Mouse (Mus musculus) MEL (cell line): ENCODE measurements around the gene Rasip1. TPM values are rescaled to one million over a fixed set of nuclear protein-coding genes. Genes with fewer than 3 reads are reported as not detected.

ENCODE experiments used
- DNase-seq: peaks from one replicate; pipeline ENCODE4 v3.0.0; 2011; ENCODE audit warnings: low read depth, low spot score
- H3K27ac ChIP-seq: 2 replicates; pipeline ENCODE4 v1.5.1; 2012; ENCODE audit warnings: low read depth, mild to moderate bottlenecking, control low read depth, low read length, moderate library complexity; ENCODE audit not compliant: control insufficient read depth
- H3K27me3 ChIP-seq, 2 experiments: fragments of 150-350 bp in 1 of 2; sonication (generic) in 1 of 2; 2 replicates each; pipeline ENCODE4 v1.6.1; 2012; ENCODE audit warnings: low read length in 2 of 2, mild to moderate bottlenecking in 2 of 2, improper control_type of control experiment in 1 of 2, moderate library complexity in 1 of 2; ENCODE audit not compliant: insufficient read depth in 2 of 2, control insufficient read depth in 1 of 2
- H3K36me3 ChIP-seq, 2 experiments: 2 replicates each; pipeline ENCODE4 v1.6.1; 2012 to 2014; ENCODE audit warnings: low read length in 2 of 2, improper control_type of control experiment in 1 of 2, inconsistent platforms in 1 of 2, mild to moderate bottlenecking in 1 of 2; ENCODE audit not compliant: insufficient read depth in 2 of 2, control insufficient read depth in 1 of 2
- H3K4me1 ChIP-seq, 2 experiments: fragments of 150-350 bp in 1 of 2; sonication (generic) in 1 of 2; 2 replicates each; pipeline ENCODE4 v1.6.1; 2012; ENCODE audit warnings: low read length in 2 of 2, improper control_type of control experiment in 1 of 2, mild to moderate bottlenecking in 1 of 2; ENCODE audit not compliant: insufficient read depth in 2 of 2, control insufficient read depth in 1 of 2
- H3K4me3 ChIP-seq, 2 experiments: fragments of 150-350 bp in 1 of 2; sonication (generic) in 1 of 2; 2 replicates each; pipeline ENCODE4 v1.5.1; 2012; ENCODE audit warnings: low read depth in 2 of 2, low read length in 2 of 2, mild to moderate bottlenecking in 2 of 2, moderate library complexity in 2 of 2, control low read depth in 1 of 2, improper control_type of control experiment in 1 of 2; ENCODE audit not compliant: control insufficient read depth in 1 of 2, insufficient read depth in 1 of 2
- H3K79me2 ChIP-seq: 2 replicates; pipeline ENCODE4 v1.6.1; 2012; ENCODE audit warnings: mild to moderate bottlenecking, low read length, moderate library complexity; ENCODE audit not compliant: control insufficient read depth, poor library complexity, insufficient read depth
- H3K9ac ChIP-seq: 2 replicates; pipeline ENCODE4 v1.6.1; 2012; ENCODE audit warnings: low read depth, mild to moderate bottlenecking, control low read depth, low read length, moderate library complexity; ENCODE audit not compliant: control insufficient read depth, poor library complexity, severe bottlenecking
- H3K9me3 ChIP-seq: fragments of 150-350 bp; sonication (generic); replicated peaks from 2 replicates; pipeline ENCODE4 v1.6.1; 2012; ENCODE audit warnings: mild to moderate bottlenecking, low read length, improper control_type of control experiment, moderate library complexity; ENCODE audit not compliant: insufficient read depth
- CHD1 ChIP-seq: IDR thresholded peaks from 2 replicates; pipeline ENCODE4 v1.6.1; 2012; ENCODE audit warnings: low read depth, mild to moderate bottlenecking, inconsistent platforms, low read length, improper control_type of control experiment
- CTCF ChIP-seq, 3 experiments: IDR thresholded peaks in 2 of 3; conservative IDR thresholded peaks in 1 of 3; 2 replicates each; pipeline ENCODE4 v1.5.1; 2011 to 2012; ENCODE audit warnings: low read length in 3 of 3, low read depth in 2 of 3, mild to moderate bottlenecking in 2 of 3, improper control_type of control experiment in 1 of 3, inconsistent platforms in 1 of 3, mixed read lengths in 1 of 3, moderate library complexity in 1 of 3; ENCODE audit not compliant: control insufficient read depth in 1 of 3, insufficient read depth in 1 of 3, poor library complexity in 1 of 3, severe bottlenecking in 1 of 3
- E2F4 ChIP-seq: IDR thresholded peaks from 2 replicates; pipeline ENCODE4 v1.6.1; 2011; ENCODE audit warnings: low read depth, low read length, improper control_type of control experiment, borderline replicate concordance
- EP300 ChIP-seq, 2 experiments: IDR thresholded peaks; 2 replicates each; pipeline ENCODE4 v1.6.1; 2011; ENCODE audit warnings: improper control_type of control experiment in 2 of 2, low read length in 2 of 2, low read depth in 1 of 2, mild to moderate bottlenecking in 1 of 2
- JUND ChIP-seq: IDR thresholded peaks from 2 replicates; pipeline ENCODE4 v1.6.1; 2011; ENCODE audit warnings: low read depth, mild to moderate bottlenecking, improper control_type of control experiment, low read length
- KAT2A ChIP-seq: conservative IDR thresholded peaks from 2 replicates; pipeline ENCODE4 v1.6.1; 2012; ENCODE audit warnings: low read depth, low read length, improper control_type of control experiment, inconsistent platforms
- MAZ ChIP-seq: IDR thresholded peaks from 2 replicates; pipeline ENCODE4 v1.6.1; 2012; ENCODE audit warnings: low read depth, mild to moderate bottlenecking, inconsistent platforms, low read length, improper control_type of control experiment
- MXI1 ChIP-seq: IDR thresholded peaks from 2 replicates; pipeline ENCODE4 v1.6.1; 2011; ENCODE audit warnings: mild to moderate bottlenecking, low read depth, low read length, improper control_type of control experiment
- MYB ChIP-seq: IDR thresholded peaks from 2 replicates; pipeline ENCODE4 v1.6.1; 2011; ENCODE audit warnings: mild to moderate bottlenecking, low read depth, low read length, improper control_type of control experiment
- MYC ChIP-seq: IDR thresholded peaks from 2 replicates; pipeline ENCODE4 v1.6.1; 2011; ENCODE audit warnings: low read depth, mild to moderate bottlenecking, low read length, improper control_type of control experiment, moderate library complexity
- NELFE ChIP-seq: IDR thresholded peaks from 2 replicates; pipeline ENCODE4 v1.6.1; 2011; ENCODE audit warnings: low read depth, low read length, improper control_type of control experiment
- POLR2A ChIP-seq, 2 experiments: IDR thresholded peaks; 2 replicates each; pipeline ENCODE4 v1.6.1; 2011 to 2012; ENCODE audit warnings: low read length in 2 of 2, mild to moderate bottlenecking in 2 of 2, control low read depth in 1 of 2, improper control_type of control experiment in 1 of 2, low read depth in 1 of 2, moderate library complexity in 1 of 2; ENCODE audit not compliant: control insufficient read depth in 1 of 2, insufficient read depth in 1 of 2, poor library complexity in 1 of 2
- RAD21 ChIP-seq: IDR thresholded peaks from 2 replicates; pipeline ENCODE4 v1.6.1; 2011; ENCODE audit warnings: mild to moderate bottlenecking, low read depth, low read length, improper control_type of control experiment
- RCOR1 ChIP-seq: IDR thresholded peaks from 2 replicates; pipeline ENCODE4 v1.6.1; 2012; ENCODE audit warnings: low read depth, mild to moderate bottlenecking, inconsistent platforms, low read length, improper control_type of control experiment
- SMC3 ChIP-seq: IDR thresholded peaks from 2 replicates; pipeline ENCODE4 v1.6.1; 2011; ENCODE audit warnings: low read depth, low read length, improper control_type of control experiment
- TBP ChIP-seq: IDR thresholded peaks from 2 replicates; pipeline ENCODE4 v1.8.0; 2011; ENCODE audit warnings: low read depth, low read length, improper control_type of control experiment
- ZNF384 ChIP-seq: IDR thresholded peaks from 2 replicates; pipeline ENCODE4 v1.6.1; 2012; ENCODE audit warnings: low read depth, mild to moderate bottlenecking, inconsistent platforms, low read length, improper control_type of control experiment
- polyA plus RNA-seq, 2 experiments: library from polyadenylated mRNA; stranded (reverse) in 1 of 2; unstranded in 1 of 2; fragments of >175 nt in 1 of 2; fragments of >200 nt in 1 of 2; gene quantifications; 2 replicates each; pipeline versions ENCODE4 v1.2.1 to v1.2.4; 2012; ENCODE audit warnings: low replicate concordance in 2 of 2, low read depth in 1 of 2; ENCODE audit not compliant: insufficient read length in 2 of 2, insufficient read depth in 1 of 2, missing spikeins in 1 of 2
- total RNA-seq: library from RNA; depleted of rRNA; stranded (reverse); fragments of 300-350 nt; gene quantifications from 2 replicates; pipeline ENCODE4 v1.2.3, GENCODE M21; 2012

Gene Rasip1
- total and polyA plus RNA-seq, 3 experiments = 0.65 to 1.1 TPM; not detected in 1

DNA sequence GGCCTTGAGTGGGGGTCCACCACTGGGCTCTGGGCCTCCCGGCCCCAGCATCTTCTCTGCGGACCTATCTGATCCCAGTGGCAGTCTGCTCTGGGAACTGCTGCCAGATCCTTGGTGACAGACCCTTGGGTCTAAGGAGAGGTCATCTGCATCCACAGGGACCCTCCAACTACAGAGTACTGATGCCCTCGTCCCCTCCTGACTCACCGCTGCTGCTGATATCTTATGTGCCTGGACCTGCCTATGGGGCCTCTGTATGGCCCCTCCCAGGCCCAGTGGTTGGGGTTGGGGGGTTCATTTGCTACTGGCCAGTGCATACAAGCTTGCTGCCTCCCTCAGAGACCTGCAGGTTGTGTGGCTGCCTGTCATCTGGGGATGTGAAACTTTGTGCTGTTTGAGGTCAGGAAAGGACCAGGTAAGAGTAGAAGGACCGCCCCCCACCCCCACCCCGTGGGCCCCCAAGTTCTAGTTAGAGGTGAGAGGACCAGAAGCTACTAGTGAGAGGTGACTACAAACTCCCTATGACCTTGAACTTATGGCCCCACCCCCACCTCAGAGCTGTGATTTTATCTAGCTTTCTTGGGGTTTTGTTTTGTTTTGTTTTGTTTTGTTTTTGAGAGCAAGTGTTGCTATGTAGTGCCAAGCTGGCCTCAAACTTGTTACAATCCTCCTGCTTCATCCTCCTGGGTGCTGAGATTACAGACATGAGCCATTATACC lies 17.7 kb downstream of the Rasip1 start:
- no peak for DNase-seq
- no peaks in the 10 kb centered on the region for H3K36me3 ChIP-seq
- H3K9me3 ChIP-seq = no peaks in the 10 kb centered on the region
- no peak overlapping the region for H3K4me3 ChIP-seq
- no peaks in the 10 kb centered on the region for H3K79me2 ChIP-seq
- peaks cover 0 to 1% of the 10 kb centered on the region in 2 experiments; a peak in 1 of 4 replicates for H3K27me3 ChIP-seq
- TF ChIP-seq KAT2A = no peak
- TF ChIP-seq JUND = no peak
- no peak for TF ChIP-seq ZNF384
- no peak for TF ChIP-seq NELFE
- TF ChIP-seq RCOR1 = no peak
- TF ChIP-seq POLR2A (IDR thresholded peaks at IDR 0.05; ENCODE audit: control insufficient read depth in 1 of 2, insufficient read depth in 1 of 2, low read depth in 1 of 2, low read length in 2 of 2, poor library complexity in 1 of 2) = no peak
- TF ChIP-seq CHD1 = no peak
- TF ChIP-seq RAD21 = no peak
- no peak for TF ChIP-seq MXI1
- no peak for TF ChIP-seq SMC3
- TF ChIP-seq EP300 (IDR thresholded peaks at IDR 0.05; ENCODE audit: low read depth in 1 of 2, low read length in 2 of 2) = no peak
- no peak for TF ChIP-seq MYB
- no peak for TF ChIP-seq CTCF (IDR thresholded peaks at IDR 0.05 in 2 of 3, conservative IDR thresholded peaks at IDR 0.05 in 1 of 3; ENCODE audit: control insufficient read depth in 1 of 3, insufficient read depth in 1 of 3, low read depth in 2 of 3, low read length in 3 of 3, poor library complexity in 1 of 3, severe bottlenecking in 1 of 3)
- TF ChIP-seq E2F4 = no peak
- TF ChIP-seq MYC = no peak
- TF ChIP-seq MAZ = no peak
- TF ChIP-seq TBP = no peak
- TF ChIP-seq, all 39 proteins: peak for 0
- H3K9ac ChIP-seq = no peak overlapping the region
- no peaks in the 10 kb centered on the region for H3K4me1 ChIP-seq
- no peak overlapping the region for H3K27ac ChIP-seq

DNA sequence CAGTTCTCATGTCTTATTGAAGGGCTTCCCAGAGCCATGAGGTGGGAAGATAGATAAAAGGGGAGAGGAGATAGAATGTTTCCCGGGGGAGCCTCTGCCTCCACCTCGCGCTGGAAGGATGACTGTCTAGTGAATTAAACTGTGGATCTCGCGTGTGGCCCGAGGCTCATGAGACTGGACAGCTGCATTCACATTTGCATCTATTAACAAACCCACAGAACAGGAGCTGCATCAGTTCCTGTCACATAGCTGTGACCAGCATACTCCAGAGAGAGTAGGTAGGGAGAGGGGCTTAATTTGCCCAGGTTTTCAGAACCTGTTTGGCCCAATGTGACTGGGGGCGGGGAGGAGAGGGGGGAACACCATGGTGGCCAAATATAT lies 18.3 kb downstream of the Rasip1 start:
- no peak for DNase-seq
- H3K27ac ChIP-seq = no peak overlapping the region
- no peak overlapping the region for H3K9ac ChIP-seq
- TF ChIP-seq JUND = no peak
- no peaks in the 10 kb centered on the region for H3K79me2 ChIP-seq
- no peaks in the 10 kb centered on the region for H3K36me3 ChIP-seq
- no peaks in the 10 kb centered on the region for H3K4me1 ChIP-seq
- H3K27me3 ChIP-seq = peaks cover 0 to 1% of the 10 kb centered on the region in 2 experiments; a peak in 1 of 4 replicates
- no peaks in the 10 kb centered on the region for H3K9me3 ChIP-seq
- no peak overlapping the region for H3K4me3 ChIP-seq
